Mouse (Mus musculus): ENCODE results near the gene Tefm. TPM values are rescaled to one million over a fixed set of nuclear protein-coding genes. Genes with fewer than 3 reads are reported as not detected.

Gene Tefm
- polyA plus RNA-seq, 1 experiment, result 6.8 TPM

GRCm38 (mm10) chr11:80132050-80132449, 9.9 kb downstream of the Tefm start:
- Histone ChIP-seq H3K4me1 (replicated peaks; ENCODE audit: control insufficient read depth, insufficient read depth, low read length) (peaks cover 8% of the 10 kb centered on the region), H3K27ac (ENCODE audit: control insufficient read depth, insufficient read depth, low read length) (no peak overlapping the region), H3K27me3 (ENCODE audit: control insufficient read depth, insufficient read depth, low read length) (no peaks in the 10 kb centered on the region), H3K36me3 (ENCODE audit: control insufficient read depth, insufficient read depth, low read length) (peaks cover 36% of the 10 kb centered on the region), H3K4me3 (ENCODE audit: control insufficient read depth, insufficient read depth, low read length) (no peak overlapping the region)
- 80% methylated on average over 1 of the region's 1 CpGs for WGBS
- DNase-seq, result no peak
- TF ChIP-seq CTCF (IDR thresholded peaks at IDR 0.05; ENCODE audit: borderline replicate concordance, control insufficient read depth, extremely low read depth, insufficient read depth, low read length, poor library complexity), result no peak
- TF ChIP-seq POLR2A (IDR thresholded peaks at IDR 0.05; ENCODE audit: control insufficient read depth, extremely low read depth, insufficient read depth, low read length, poor library complexity), result no peak

GRCm38 (mm10) chr11:80116411-80116810, 25.6 kb downstream of the Tefm start:
- H3K4me1 ChIP-seq (replicated peaks; ENCODE audit: control insufficient read depth, insufficient read depth, low read length), result no peaks in the 10 kb centered on the region
- no peak overlapping the region for H3K27ac ChIP-seq (ENCODE audit: control insufficient read depth, insufficient read depth, low read length)
- no peak overlapping the region for H3K4me3 ChIP-seq (ENCODE audit: control insufficient read depth, insufficient read depth, low read length)
- TF ChIP-seq CTCF (IDR thresholded peaks at IDR 0.05; ENCODE audit: borderline replicate concordance, control insufficient read depth, extremely low read depth, insufficient read depth, low read length, poor library complexity) (no peak), POLR2A (IDR thresholded peaks at IDR 0.05; ENCODE audit: control insufficient read depth, extremely low read depth, insufficient read depth, low read length, poor library complexity) (no peak)
- no peak for DNase-seq
- H3K36me3 ChIP-seq (ENCODE audit: control insufficient read depth, insufficient read depth, low read length), result peaks cover 61% of the 10 kb centered on the region
- H3K27me3 ChIP-seq (ENCODE audit: control insufficient read depth, insufficient read depth, low read length), result no peaks in the 10 kb centered on the region
- 92% methylated on average over 1 of the region's 1 CpGs for WGBS

- TF ChIP-seq POLR2A (IDR thresholded peaks at IDR 0.05; ENCODE audit: control insufficient read depth, extremely low read depth, insufficient read depth, low read length, poor library complexity) (no peak), CTCF (IDR thresholded peaks at IDR 0.05; ENCODE audit: borderline replicate concordance, control insufficient read depth, extremely low read depth, insufficient read depth, low read length, poor library complexity) (no peak)
- Histone ChIP-seq H3K4me3 (ENCODE audit: control insufficient read depth, insufficient read depth, low read length) (no peak overlapping the region), H3K36me3 (ENCODE audit: control insufficient read depth, insufficient read depth, low read length) (peaks cover 43% of the 10 kb centered on the region)
Observed at GRCm38 (mm10) chr11:80104407-80104806, 37.6 kb downstream of the Tefm start.

GRCm38 (mm10) chr11:80101298-80101697, 40.7 kb downstream of the Tefm start:
- Histone ChIP-seq H3K27me3 (ENCODE audit: control insufficient read depth, insufficient read depth, low read length) (no peaks in the 10 kb centered on the region), H3K4me1 (replicated peaks; ENCODE audit: control insufficient read depth, insufficient read depth, low read length) (no peaks in the 10 kb centered on the region), H3K36me3 (ENCODE audit: control insufficient read depth, insufficient read depth, low read length) (peaks cover 49% of the 10 kb centered on the region), H3K4me3 (ENCODE audit: control insufficient read depth, insufficient read depth, low read length) (no peak overlapping the region), H3K27ac (ENCODE audit: control insufficient read depth, insufficient read depth, low read length) (no peak overlapping the region)
- TF ChIP-seq CTCF (IDR thresholded peaks at IDR 0.05; ENCODE audit: borderline replicate concordance, control insufficient read depth, extremely low read depth, insufficient read depth, low read length, poor library complexity) (no peak), POLR2A (IDR thresholded peaks at IDR 0.05; ENCODE audit: control insufficient read depth, extremely low read depth, insufficient read depth, low read length, poor library complexity) (no peak)
- no peak for DNase-seq
- WGBS, result 95% methylated on average over 6 of the region's 6 CpGs

More at GRCm38 (mm10) chr11:80104407-80104806, 37.6 kb downstream of the Tefm start:
- DNase-seq, result no peak
- no peak overlapping the region for H3K27ac ChIP-seq (ENCODE audit: control insufficient read depth, insufficient read depth, low read length)
- WGBS, result 89% methylated on average over 1 of the region's 1 CpGs
- no peaks in the 10 kb centered on the region for H3K4me1 ChIP-seq (replicated peaks; ENCODE audit: control insufficient read depth, insufficient read depth, low read length)
- H3K27me3 ChIP-seq (ENCODE audit: control insufficient read depth, insufficient read depth, low read length), result no peaks in the 10 kb centered on the region

GRCm38 (mm10) chr11:80098444-80099056, 43.4 kb downstream of the Tefm start:
- H3K36me3 ChIP-seq (ENCODE audit: control insufficient read depth, insufficient read depth, low read length), result peaks cover 44% of the 10 kb centered on the region
- no peak overlapping the region for H3K27ac ChIP-seq (ENCODE audit: control insufficient read depth, insufficient read depth, low read length)
- DNase-seq, result no peak
- no peaks in the 10 kb centered on the region for H3K4me1 ChIP-seq (replicated peaks; ENCODE audit: control insufficient read depth, insufficient read depth, low read length)
- WGBS, result 91% methylated on average over 3 of the region's 3 CpGs
- no peak overlapping the region for H3K4me3 ChIP-seq (ENCODE audit: control insufficient read depth, insufficient read depth, low read length)
- H3K27me3 ChIP-seq (ENCODE audit: control insufficient read depth, insufficient read depth, low read length), result no peaks in the 10 kb centered on the region
- no peak for TF ChIP-seq CTCF (IDR thresholded peaks at IDR 0.05; ENCODE audit: borderline replicate concordance, control insufficient read depth, extremely low read depth, insufficient read depth, low read length, poor library complexity)
- no peak for TF ChIP-seq POLR2A (IDR thresholded peaks at IDR 0.05; ENCODE audit: control insufficient read depth, extremely low read depth, insufficient read depth, low read length, poor library complexity)

GRCm38 (mm10) chr11:80090555-80091164, 51.3 kb downstream of the Tefm start:
- H3K27me3 ChIP-seq (ENCODE audit: control insufficient read depth, insufficient read depth, low read length), result no peaks in the 10 kb centered on the region
- H3K27ac ChIP-seq (ENCODE audit: control insufficient read depth, insufficient read depth, low read length), result no peak overlapping the region
- peaks cover 3% of the 10 kb centered on the region; the same call in 1 of the 2 replicates for H3K4me1 ChIP-seq (replicated peaks; ENCODE audit: control insufficient read depth, insufficient read depth, low read length)
- H3K4me3 ChIP-seq (ENCODE audit: control insufficient read depth, insufficient read depth, low read length), result no peak overlapping the region
- WGBS, result 47% methylated on average over 3 of the region's 3 CpGs
- TF ChIP-seq CTCF (IDR thresholded peaks at IDR 0.05; ENCODE audit: borderline replicate concordance, control insufficient read depth, extremely low read depth, insufficient read depth, low read length, poor library complexity), result no peak
- TF ChIP-seq POLR2A (IDR thresholded peaks at IDR 0.05; ENCODE audit: control insufficient read depth, extremely low read depth, insufficient read depth, low read length, poor library complexity), result no peak
- no peak for DNase-seq
- peaks cover 4% of the 10 kb centered on the region; the same call in 1 of the 2 replicates for H3K36me3 ChIP-seq (ENCODE audit: control insufficient read depth, insufficient read depth, low read length)
